Mouse (Mus musculus) ES-Bruce4 (cell line): ENCODE measurements around the gene Gm47189. TPM values are rescaled to one million over a fixed set of nuclear protein-coding genes. Genes with fewer than 3 reads are reported as not detected.
A peak's percentile ranks its signal among the peaks of the same experiment; 100 is the strongest.
"Not testable (repeated sequence)": the region's sequence is repeated elsewhere in the genome, so short reads cannot be mapped to it uniquely, and the experiment has no call there.

ENCODE experiments used
- H3K27ac ChIP-seq: 2 replicates; pipeline ENCODE4 v1.5.1; 2012; ENCODE audit warnings: low read length, inconsistent platforms; ENCODE audit not compliant: insufficient read depth
- H3K27me3 ChIP-seq: 2 replicates; pipeline ENCODE4 v1.6.1; 2012; ENCODE audit warnings: mild to moderate bottlenecking, low read length, inconsistent platforms; ENCODE audit not compliant: control insufficient read depth, poor library complexity, insufficient read depth, severe bottlenecking
- H3K36me3 ChIP-seq: 2 replicates; pipeline ENCODE4 v1.6.1; 2012; ENCODE audit warnings: inconsistent platforms, mild to moderate bottlenecking, low read length, moderate library complexity; ENCODE audit not compliant: control insufficient read depth, poor library complexity, insufficient read depth, severe bottlenecking
- H3K4me1 ChIP-seq: one replicate; pipeline ENCODE4 v1.8.1; 2011; ENCODE audit warnings: low read length; ENCODE audit not compliant: control insufficient read depth, insufficient read depth
- H3K4me3 ChIP-seq: 2 replicates; pipeline ENCODE4 v1.5.1; 2011; ENCODE audit warnings: low read depth, mild to moderate bottlenecking, low read length
- H3K9ac ChIP-seq: 2 replicates; pipeline ENCODE4 v1.6.1; 2012; ENCODE audit warnings: low read depth, mild to moderate bottlenecking, inconsistent platforms; ENCODE audit not compliant: poor library complexity, severe bottlenecking
- H3K9me3 ChIP-seq: replicated peaks from 2 replicates; pipeline ENCODE4 v1.6.1; 2012; ENCODE audit warnings: mild to moderate bottlenecking, low read length, inconsistent platforms; ENCODE audit not compliant: control insufficient read depth, poor library complexity, insufficient read depth, severe bottlenecking
- polyA plus RNA-seq: library from polyadenylated mRNA; stranded (reverse); fragments of >200 nt; gene quantifications from 2 replicates; pipeline ENCODE4 v1.2.4, GENCODE M21; 2011; ENCODE audit warnings: low read depth; ENCODE audit not compliant: missing spikeins, insufficient read depth, insufficient read length

Gene Gm47189
- not detected in 2 replicates for polyA plus RNA-seq

DNA sequence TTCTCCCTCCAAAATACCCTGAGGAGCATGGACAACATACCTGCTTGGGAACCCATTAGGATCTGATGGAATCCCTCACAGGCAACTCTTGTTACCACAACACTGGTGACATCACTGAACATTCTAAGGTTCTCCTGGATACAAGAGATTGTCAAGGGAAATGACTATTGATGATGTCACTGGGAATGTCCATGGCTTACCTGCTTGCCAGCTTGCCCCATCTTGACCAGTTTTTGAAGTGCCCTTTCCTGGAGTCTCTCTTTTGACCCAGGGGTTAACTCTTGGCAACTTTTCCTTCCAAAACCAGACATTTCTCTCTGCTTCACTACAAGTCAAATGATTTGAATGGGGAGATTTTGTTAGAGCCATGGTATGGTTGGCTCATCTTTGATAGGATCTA, at the start of gene Gm47189:
Gene Gm47189, minus strand, starts transcription at position 101 of the 400 bp plus-strand sequence.
- H3K4me1 ChIP-seq, H3K9ac ChIP-seq, H3K4me3 ChIP-seq, H3K27ac ChIP-seq, H3K36me3 ChIP-seq, H3K9me3 ChIP-seq, H3K27me3 ChIP-seq: not testable (repeated sequence)

- not testable (repeated sequence) for H3K4me3 ChIP-seq, H3K9ac ChIP-seq
Measured at GRCm38 (mm10) chr14:41755931-41756330, 16.3 kb downstream of the Gm47189 start.

DNA sequence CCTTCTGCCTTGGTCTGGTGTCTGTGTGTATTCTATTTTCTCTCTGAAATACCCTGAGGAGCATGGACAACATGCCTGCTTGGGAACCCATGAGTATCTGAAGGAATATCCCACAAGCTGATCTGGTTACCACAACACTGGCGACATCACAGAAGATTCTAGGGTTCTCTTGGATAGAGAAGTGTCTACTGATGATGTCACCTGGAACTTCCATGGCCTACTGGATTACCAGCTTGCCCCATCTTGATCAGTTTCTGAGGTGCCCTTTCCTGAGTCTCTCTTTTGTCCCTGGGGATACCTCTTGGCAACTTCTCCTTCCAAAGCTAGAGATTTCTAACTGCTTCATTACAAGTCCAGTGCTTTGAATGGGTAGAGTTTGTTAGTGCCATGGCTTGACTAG, 21.7 kb downstream of the Gm47189 start, which contains the start of gene Gm7929:
Gene Gm7929, minus strand, starts transcription at position 101 of the 400 bp plus-strand sequence.
- not testable (repeated sequence) for H3K4me1 ChIP-seq, H3K9me3 ChIP-seq, H3K9ac ChIP-seq, H3K4me3 ChIP-seq, H3K27me3 ChIP-seq, H3K27ac ChIP-seq, H3K36me3 ChIP-seq

More at GRCm38 (mm10) chr14:41755931-41756330, 16.3 kb downstream of the Gm47189 start:
- H3K36me3 ChIP-seq, H3K27me3 ChIP-seq, H3K4me1 ChIP-seq, H3K27ac ChIP-seq, H3K9me3 ChIP-seq: not testable (repeated sequence)

- not testable (repeated sequence) for H3K27me3 ChIP-seq, H3K4me1 ChIP-seq, H3K36me3 ChIP-seq, H3K9ac ChIP-seq, H3K9me3 ChIP-seq, H3K27ac ChIP-seq
- peak overlapping the region; percentile 29 for H3K4me3 ChIP-seq
Measured at GRCm38 (mm10) chr14:41723437-41723836, 48.8 kb downstream of the Gm47189 start.

GRCm38 (mm10) chr14:41717180-41717579, 55.1 kb downstream of the Gm47189 start:
- H3K27me3 ChIP-seq, H3K9ac ChIP-seq, H3K9me3 ChIP-seq, H3K4me1 ChIP-seq, H3K4me3 ChIP-seq, H3K27ac ChIP-seq, H3K36me3 ChIP-seq: not testable (repeated sequence)

Other genes with a start within 250 kb of the Gm47189 start
- gene Gm7970, start 216.9 kb downstream of the Gm47189 start, polyA plus RNA-seq, result not detected in 2 replicates
- not detected in 2 replicates for gene 1700049E17Rik2, start 199.2 kb downstream of the Gm47189 start, polyA plus RNA-seq
- not detected in 2 replicates for gene Gm3072, start 147.8 kb downstream of the Gm47189 start, polyA plus RNA-seq
- not detected in 2 replicates for gene Gm3676, start 126.0 kb downstream of the Gm47189 start, polyA plus RNA-seq
- gene Gm8068, start 70.6 kb downstream of the Gm47189 start, polyA plus RNA-seq, result not detected in 2 replicates
- not detected in 2 replicates for gene Gm7929, start 21.8 kb downstream of the Gm47189 start, polyA plus RNA-seq
- gene Gm7980, start 134.8 kb upstream of the Gm47189 start, polyA plus RNA-seq, result not detected in 2 replicates
- gene 1700049E17Rik1, start 152.5 kb upstream of the Gm47189 start, polyA plus RNA-seq, result not detected in 2 replicates
- gene 1700024B05Rik, start 171.6 kb upstream of the Gm47189 start, polyA plus RNA-seq, result 0.55 TPM in 1 of 2 replicates, not detected in the other
- not detected in 2 replicates for gene Gm6401, start 195.5 kb upstream of the Gm47189 start, polyA plus RNA-seq
- gene Gm3543, start 210.9 kb upstream of the Gm47189 start, polyA plus RNA-seq, result not detected in 2 replicates